Mouse (Mus musculus) olfactory bulb, adult 2 months (tissue): ENCODE data around the gene Picalm.

Experiments
- CTCF ChIP-seq: fragments of 200-500 bp; IDR thresholded peaks from 2 replicates; pipeline ENCODE4 v1.5.1; 2012; ENCODE audit warnings: low read depth, mild to moderate bottlenecking, low read length, moderate library complexity; ENCODE audit not compliant: insufficient read depth
- POLR2A ChIP-seq: fragments of 200-500 bp; IDR thresholded peaks from 2 replicates; pipeline ENCODE4 v1.6.1; 2012; ENCODE audit warnings: mild to moderate bottlenecking, low read depth, low read length, moderate library complexity; ENCODE audit not compliant: insufficient read depth

DNA sequence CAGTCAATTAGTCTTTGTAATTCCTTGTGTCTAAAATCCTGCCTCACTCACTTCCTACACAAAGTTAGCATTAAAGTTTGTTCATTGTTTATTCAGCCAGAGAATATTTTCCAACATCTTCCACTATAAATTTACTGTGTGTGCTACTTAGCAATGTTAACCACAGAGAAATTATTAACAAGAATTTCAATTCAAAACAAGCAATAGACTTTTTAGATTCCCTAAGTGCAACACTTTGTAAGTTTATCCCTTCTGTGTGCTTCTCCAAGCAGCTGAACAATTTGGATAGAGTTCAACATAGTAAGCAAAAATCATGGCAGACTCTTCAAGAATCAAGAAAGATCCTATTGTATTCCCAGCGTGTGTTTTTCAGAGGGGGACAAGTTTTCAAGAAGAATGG lies 44.3 kb upstream of the Picalm start:
- TF ChIP-seq POLR2A = no peak
- no peak for TF ChIP-seq CTCF
